Mouse (Mus musculus) spleen, adult 2 months (tissue): Measurements from ENCODE around the gene Atg2b.

Experiments used
- CTCF ChIP-seq: fragments of 200-500 bp; IDR thresholded peaks from 2 replicates; pipeline ENCODE4 v1.5.1; 2011; ENCODE audit warnings: mild to moderate bottlenecking, inconsistent platforms; ENCODE audit not compliant: insufficient read depth, insufficient read length, insufficient replicate concordance; ENCODE audit errors: extremely low read depth
- POLR2A ChIP-seq: fragments of 200-500 bp; IDR thresholded peaks from 2 replicates; pipeline ENCODE4 v1.6.1; 2011; ENCODE audit warnings: low read depth, low read length, inconsistent platforms

GRCm38 (mm10) chr12:105605212-105605611 lies 79.8 kb downstream of the Atg2b start:
- TF ChIP-seq CTCF (no peak), POLR2A (no peak)
